Mouse (Mus musculus): ENCODE results near the gene Rubcn.

DNA sequence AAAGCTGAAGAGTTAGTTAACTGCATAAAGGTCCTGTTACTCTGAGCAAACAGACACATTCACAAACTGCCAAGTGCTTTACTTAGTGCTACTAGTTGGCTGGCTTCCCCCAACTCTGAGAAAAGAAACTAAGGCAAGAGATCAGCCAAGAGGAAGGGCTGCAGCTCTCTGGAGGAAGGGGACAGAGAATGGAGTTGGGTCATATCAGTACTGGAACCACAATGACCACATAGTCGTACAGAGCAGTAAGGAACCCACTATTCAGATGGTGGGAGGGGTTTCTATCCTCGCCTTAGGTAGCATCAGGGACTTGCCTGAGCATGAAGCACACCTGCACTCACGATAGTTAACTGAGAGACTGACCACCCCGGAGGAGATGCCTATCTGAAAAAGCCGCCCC is 54.7 kb downstream of the Rubcn start:
- TF ChIP-seq CTCF (IDR thresholded peaks at IDR 0.05) (no peak), EP300 (IDR thresholded peaks at IDR 0.05) (no peak)

Data from lung, postnatal 0 days (tissue).